Mouse (Mus musculus) heart, postnatal 10 days (tissue): ENCODE data around the gene Arrdc3. TPM values are rescaled to one million over a fixed set of nuclear protein-coding genes. Genes with fewer than 3 reads are reported as not detected.

ENCODE experiments used
- DNase-seq, 2 experiments: peaks; one replicate each; pipeline ENCODE4 v3.0.0; 2021
- intact Hi-C: fragments of 180-260 bp; cut with DNase I; formaldehyde crosslinking; loops from one replicate; pipeline ENCODE4 v1.15.1; 2025
- total RNA-seq, 2 experiments: library from RNA; stranded (reverse); gene quantifications; 2 replicates each; pipeline ENCODE4 v1.2.3; 2021

Gene Arrdc3
- total RNA-seq, 2 experiments from 2014 or later, result 44.7 to 51.3 TPM

DNA sequence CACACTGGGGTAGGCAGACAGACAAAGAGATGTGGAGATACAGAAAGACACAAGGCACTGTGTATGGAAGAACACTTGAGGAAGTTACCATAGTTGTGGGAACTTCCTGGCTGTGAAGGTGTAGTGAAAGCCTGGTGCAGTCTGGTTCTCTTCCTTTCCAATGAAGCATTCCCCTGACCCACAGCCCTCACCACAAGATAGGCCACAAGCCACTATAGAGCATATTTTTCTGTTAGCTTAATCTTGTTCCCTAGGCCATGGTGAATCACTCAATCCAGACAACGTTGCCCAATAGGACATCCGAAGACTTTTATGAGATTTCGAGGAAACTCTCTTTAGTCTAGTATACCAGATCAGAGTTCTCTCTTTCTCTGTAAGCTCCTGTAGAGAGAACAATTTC is 19.6 kb downstream of the Arrdc3 start:
- DNase-seq, result no peak
- intact Hi-C loops, result no loop called here

DNA sequence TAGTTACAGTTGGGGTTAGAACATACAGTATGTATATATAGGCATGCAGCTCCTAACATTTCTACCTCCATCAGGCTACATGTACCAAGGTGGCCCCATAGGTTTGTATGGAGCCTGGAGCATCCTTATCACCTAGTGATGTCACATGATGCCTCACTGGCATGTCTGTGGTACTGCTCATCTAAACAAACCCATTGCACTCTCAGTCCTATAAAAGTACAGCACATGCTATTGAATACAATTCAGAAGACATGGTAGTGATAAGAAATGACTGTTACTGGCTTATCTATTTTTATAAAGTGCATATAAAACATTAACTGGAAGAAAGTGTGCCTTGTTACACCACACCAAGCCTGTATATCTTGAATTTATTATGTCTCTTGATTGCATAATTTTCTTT is 30.2 kb downstream of the Arrdc3 start:
- intact Hi-C loops, result no loop called here
- DNase-seq, result no peak

DNA sequence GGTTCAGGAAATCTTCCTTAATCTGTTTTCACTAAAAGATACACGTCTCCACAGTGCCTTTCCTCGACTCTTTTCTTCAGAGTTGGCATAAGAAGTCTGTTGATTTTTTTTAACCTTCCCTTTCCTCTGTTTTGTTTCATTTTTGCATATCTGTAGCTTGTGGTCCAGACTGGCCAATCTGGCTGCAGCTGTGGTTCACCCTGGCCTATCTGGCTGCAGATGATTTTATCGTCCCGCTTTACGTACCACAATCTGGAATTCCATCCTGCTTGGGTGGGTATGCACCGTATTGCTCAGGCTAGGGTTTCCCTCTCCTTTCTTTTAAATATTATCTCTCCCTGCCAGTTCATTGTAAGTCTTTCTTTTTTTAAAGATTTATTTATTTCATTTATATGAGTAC is 37.8 kb downstream of the Arrdc3 start:
- DNase-seq, result no peak
- intact Hi-C loops, result no loop called here

DNA sequence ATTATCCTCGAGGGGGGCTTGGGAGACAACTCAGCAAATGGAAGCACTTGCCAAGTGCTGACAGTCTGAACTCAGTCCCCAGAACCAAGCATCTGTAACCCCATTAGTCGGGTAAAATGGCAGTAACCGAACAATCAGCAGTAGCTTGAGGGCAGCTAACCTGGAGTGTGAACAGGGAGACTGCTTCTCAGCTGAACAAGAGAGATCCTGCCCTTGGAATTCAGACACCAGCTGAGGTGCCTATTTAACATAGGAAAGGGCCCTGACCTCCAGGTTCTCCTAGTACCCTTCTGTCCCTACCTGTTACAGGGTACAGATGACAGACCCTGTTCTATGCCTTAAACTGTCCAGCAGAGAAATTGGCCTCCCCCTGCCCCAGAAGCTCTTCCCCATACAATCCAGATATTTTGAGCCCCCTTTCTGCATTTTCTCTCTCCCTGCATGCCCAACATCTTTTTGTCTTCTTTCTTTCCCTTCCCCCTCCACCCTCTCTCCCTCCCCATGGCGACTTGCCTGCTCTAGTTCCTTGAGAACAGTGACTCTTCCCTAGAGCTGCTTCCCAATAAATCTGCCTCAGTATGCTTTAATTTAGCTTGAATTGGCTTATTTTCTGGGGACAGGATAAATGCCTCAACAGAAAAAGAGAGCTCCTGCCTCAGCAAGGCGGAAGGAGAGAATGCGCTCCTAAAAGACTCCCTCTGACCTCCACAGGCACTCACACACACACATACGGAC is 38.6 kb downstream of the Arrdc3 start:
- no peak for DNase-seq
- intact Hi-C loops, result no loop called here

DNA sequence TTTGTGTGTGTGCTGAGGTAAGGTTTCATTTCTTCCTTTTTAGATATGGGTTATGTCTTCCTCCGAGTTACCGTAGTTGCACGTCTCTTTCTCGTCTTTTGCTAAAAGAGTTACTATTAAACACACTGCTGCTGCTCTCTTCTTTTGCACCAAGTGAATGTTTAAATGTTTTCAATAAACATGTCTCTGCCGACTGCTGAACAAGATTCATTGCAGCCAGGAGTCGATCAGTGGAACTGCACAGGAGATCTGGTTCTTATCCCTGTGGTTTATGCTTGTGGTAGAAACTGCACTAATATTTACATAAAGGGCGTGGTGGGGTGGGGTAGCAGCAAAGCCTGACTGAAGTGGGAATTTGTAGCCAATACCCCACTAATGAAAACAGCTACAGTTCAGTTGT is 45.0 kb downstream of the Arrdc3 start:
- intact Hi-C loops, result no loop called here
- no peak for DNase-seq

DNA sequence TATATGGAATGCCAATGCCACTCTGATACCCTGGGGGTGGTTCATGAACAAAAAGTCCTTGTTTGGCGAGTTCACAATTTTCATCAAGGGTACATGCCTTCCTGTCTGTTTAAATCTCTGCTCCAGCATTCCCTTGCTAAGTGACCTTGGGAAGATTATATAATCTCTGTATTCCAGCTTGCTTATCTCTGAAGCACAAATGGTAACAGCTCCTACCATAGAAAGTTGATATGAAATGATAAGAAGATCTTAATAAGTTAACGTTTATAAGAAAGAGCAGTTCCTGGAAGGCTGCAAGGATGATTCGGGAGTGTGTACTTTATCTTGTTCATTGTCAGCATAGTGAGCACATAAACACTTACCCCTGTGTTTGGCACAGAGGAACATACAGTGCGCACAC is 46.8 kb downstream of the Arrdc3 start:
- intact Hi-C loops, result no loop called here
- no peak for DNase-seq

DNA sequence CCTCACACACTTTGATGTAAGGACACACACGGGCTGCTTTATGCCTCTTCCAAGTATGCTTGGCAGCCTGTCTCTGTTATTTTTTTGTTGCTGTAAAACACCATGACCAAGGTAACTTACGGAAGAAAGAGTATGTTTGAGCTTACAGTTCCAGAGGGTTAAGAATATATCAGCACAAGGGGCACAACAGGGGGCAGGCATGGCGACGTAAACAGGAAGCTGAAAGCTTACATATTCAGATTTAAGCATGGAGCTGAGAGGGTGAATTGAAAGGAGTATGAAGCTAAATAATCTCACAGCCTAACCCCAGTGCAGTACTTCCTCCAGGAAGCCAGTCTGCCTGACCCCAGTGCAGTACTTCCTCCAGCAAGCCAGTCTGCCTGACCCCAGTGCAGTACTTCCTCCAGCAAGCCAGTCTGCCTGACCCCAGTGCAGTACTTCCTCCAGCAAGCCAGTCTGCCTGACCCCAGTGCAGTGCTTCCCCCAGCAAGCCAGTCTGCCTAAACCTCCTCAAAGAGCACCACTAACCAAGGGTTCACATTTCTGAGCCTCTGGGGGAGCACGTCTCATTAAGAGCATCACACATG is 49.7 kb downstream of the Arrdc3 start:
- intact Hi-C loops, result no loop called here
- no peak for DNase-seq

DNA sequence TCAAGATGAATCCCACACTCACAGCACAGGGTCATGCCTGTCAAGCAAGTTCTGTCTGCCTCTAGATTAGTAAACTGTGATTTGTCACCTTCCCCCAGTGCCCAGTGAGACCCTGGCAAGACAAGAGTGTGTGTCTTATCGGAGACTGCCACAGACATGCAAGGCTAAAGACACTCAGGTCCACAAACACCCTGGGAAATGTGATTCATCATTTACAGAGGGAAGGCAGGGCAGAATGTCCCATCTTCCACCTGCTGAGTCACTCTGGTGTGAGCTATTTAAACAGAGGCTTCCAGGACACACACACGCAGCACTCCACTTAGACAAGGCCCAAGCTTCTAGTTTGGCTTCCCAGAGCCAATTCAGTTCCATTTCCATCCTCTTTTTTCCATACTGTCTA is 53.2 kb downstream of the Arrdc3 start:
- intact Hi-C loops, result no loop called here
- no peak for DNase-seq

DNA sequence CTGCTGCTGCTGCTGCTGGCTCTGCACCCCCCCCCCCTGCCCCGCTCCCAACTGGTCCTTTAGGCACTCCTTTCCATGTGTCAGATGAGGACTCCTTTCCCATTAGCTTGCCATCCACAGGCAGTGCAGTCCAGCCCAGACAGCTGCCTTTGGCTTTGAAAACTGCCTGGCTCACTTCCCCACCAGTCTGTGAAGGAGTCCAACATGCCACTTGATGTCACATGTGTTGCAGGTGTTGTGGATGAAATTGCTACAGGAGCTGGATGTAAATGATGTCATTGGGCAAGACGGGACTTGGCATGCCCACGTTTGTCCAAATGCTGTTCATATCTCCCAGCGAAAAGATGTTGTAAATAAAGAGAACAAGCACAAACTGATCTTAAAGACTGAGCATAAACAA is 56.0 kb downstream of the Arrdc3 start:
- DNase-seq, result peak; percentile 63 to 70
- intact Hi-C loops, result no loop called here

DNA sequence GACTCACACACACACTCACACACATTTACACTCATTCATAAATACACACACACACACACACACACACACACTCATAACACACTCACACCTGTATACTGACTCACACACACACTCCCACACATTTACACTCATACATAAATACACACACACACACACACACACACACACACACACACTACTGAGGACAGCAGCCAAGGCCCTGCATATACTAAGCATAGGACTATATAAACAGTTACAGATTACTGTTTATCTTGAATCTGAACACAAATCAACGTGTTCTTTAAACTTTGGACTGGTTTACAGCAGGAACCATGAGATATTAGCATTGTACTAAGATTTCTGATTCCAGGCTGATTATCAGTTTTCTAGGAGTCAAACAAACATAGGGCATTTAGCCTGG is 56.7 kb downstream of the Arrdc3 start:
- intact Hi-C loops, result no loop called here
- DNase-seq, result no peak

DNA sequence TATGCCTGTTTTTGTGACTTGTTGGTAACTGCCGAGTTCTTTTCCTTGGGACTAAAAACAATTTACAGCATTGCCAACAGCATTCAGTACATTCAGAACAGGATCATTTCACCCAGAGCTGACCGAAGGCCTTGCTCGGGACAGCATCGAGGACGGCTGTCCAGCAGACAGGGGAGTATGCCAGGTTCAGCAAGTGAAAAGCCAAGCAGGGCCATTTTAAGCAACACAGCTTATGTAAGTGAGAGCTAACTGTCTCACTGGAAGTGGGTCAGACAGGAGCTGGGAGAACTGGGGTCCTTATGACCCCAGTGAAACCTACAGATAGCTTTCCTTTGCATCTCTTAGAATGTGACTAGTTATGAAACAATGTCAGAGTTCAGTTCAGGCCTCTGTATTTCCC is 57.2 kb downstream of the Arrdc3 start:
- DNase-seq, result peak; percentile 54 to 64
- intact Hi-C loops, result no loop called here

DNA sequence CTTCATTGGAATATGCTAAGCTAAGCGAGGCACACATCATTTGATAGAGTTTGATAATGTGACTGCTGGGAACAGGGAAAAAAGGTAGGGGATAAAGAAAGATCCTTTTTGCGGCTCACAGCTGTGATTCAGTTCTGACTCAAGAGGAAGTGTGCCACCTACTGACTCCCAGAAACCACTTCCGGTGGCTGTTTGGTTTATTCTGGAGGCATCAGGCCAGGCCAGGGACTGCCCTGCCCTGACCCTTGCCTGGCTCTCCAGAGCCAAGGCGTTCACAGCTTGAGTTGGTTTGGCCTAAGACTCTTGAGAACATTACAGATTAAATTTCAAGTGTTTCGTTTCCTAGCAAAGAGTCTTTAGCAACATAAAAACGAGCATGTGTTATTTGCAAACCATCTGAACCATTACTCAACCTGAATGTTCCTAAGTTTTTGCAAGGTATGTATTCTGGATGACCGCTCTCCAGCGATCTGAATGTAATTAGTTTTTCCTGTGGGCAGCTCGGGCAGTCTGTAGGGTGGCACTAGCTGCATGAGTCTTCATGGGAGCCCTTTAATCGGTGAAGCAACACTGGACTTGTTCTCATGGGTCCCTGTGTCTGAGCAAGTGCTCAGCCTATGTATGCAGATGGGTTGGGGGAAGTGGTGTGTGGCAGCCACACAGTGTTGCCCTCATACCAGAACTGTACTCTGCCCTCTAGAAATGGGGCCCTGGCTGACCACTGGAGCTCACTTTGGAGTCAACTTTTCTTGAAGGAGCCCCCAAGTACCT is 57.9 kb downstream of the Arrdc3 start:
- DNase-seq, result peak; percentile 69 to 77
- intact Hi-C loops, result no loop called here

DNA sequence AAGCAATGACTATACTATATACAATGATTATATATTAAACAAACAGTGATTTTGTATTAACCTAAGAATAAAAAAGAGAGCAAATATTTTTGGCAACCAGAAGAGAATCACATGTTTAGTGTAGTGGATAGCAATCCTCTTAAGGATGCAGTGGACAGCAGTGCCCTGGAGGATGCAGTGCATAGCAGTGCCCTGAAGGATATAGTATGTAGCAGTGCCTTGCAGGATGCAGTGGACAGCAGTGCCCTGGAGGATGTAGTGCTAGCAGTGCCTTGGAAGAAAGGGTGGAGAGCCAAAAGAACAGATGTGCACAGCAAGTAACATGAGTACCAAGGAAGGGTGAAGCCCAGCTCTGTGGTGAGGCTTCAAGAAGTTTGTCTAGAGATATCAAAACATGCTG is 61.3 kb downstream of the Arrdc3 start:
- no peak for DNase-seq
- intact Hi-C loops, result no loop called here
